Mouse (Mus musculus): Measurements from ENCODE around the gene Cybc1.

GRCm38 (mm10) chr11:121239669-121240068, 10.5 kb upstream of the Cybc1 start:
- TF ChIP-seq POLR2A (IDR thresholded peaks at IDR 0.05; ENCODE audit: borderline replicate concordance, extremely low read depth, low read depth, low read length): no peak
- no peak for TF ChIP-seq CTCF (IDR thresholded peaks at IDR 0.05; ENCODE audit: insufficient read depth, low read length)

All from lung, adult 2 months (tissue).